Mouse (Mus musculus) forebrain, embryonic 16.5 days (tissue): ENCODE data around the gene Mapre3. TPM values are rescaled to one million over a fixed set of nuclear protein-coding genes. Genes with fewer than 3 reads are reported as not detected.

Source experiments
- ATAC-seq: fragments of 200-750 bp; cut with Nextera tagmentation; 2 replicates; pipeline ENCODE4 v1.8.0; 2017; ENCODE audit warnings: mild to moderate bottlenecking, moderate library complexity
- H3K27ac ChIP-seq: fragments of 300-500 bp; sonication (generic); 2 replicates; pipeline ENCODE4 v1.5.1; 2014; ENCODE audit warnings: low read length, control low read depth
- H3K27me3 ChIP-seq: fragments of 300-500 bp; sonication (generic); replicated peaks from 2 replicates; pipeline ENCODE4 v1.6.1; 2014; ENCODE audit warnings: low read length; ENCODE audit not compliant: control insufficient read depth, insufficient read depth
- H3K36me3 ChIP-seq: fragments of 300-500 bp; sonication (generic); 2 replicates; pipeline ENCODE4 v1.6.1; 2014; ENCODE audit not compliant: control insufficient read depth, insufficient read depth
- H3K4me1 ChIP-seq: fragments of 300-500 bp; sonication (generic); replicated peaks from 2 replicates; pipeline ENCODE4 v1.6.1; 2014; ENCODE audit warnings: low read length; ENCODE audit not compliant: control insufficient read depth, insufficient read depth
- H3K4me2 ChIP-seq: fragments of 300-500 bp; sonication (generic); 2 replicates; pipeline ENCODE4 v1.6.1; 2014; ENCODE audit warnings: mild to moderate bottlenecking, low read length, control low read depth
- H3K4me3 ChIP-seq: fragments of 300-500 bp; sonication (generic); replicated peaks from 2 replicates; pipeline ENCODE4 v1.5.1; 2014; ENCODE audit warnings: mild to moderate bottlenecking, low read length, control low read depth
- H3K9ac ChIP-seq: fragments of 300-500 bp; sonication (generic); replicated peaks from 2 replicates; pipeline ENCODE4 v1.6.1; 2014; ENCODE audit warnings: low read depth, low read length, control low read depth
- H3K9me3 ChIP-seq: fragments of 300-500 bp; sonication (generic); 2 replicates; pipeline ENCODE4 v1.6.1; 2016; ENCODE audit warnings: low read length; ENCODE audit not compliant: control insufficient read depth
- WGBS: fragments of 180-500 bp; shearing (Covaris S2); extraction: QIAGEN DNeasy Blood & Tissue Kit; methylation state at CpG from one replicate; pipeline ENCODE4 v1.1.7; 2014; 5-methylcytosine and 5-hydroxymethylcytosine counted together
- polyA plus RNA-seq: library from polyadenylated mRNA; unstranded; fragments of >200 nt; fragmentation: Nextera tagmentation; extraction: Ambion mirVana; gene quantifications from 2 replicates; pipeline ENCODE4 v1.2.1, GENCODE M21; 2015

The Mapre3 gene
- polyA plus RNA-seq, result 98.6 and 118 TPM in 2 replicates

- Histone ChIP-seq H3K9me3 (no peaks in the 10 kb centered on the region), H3K36me3 (no peaks in the 10 kb centered on the region), H3K27me3 (no peaks in the 10 kb centered on the region), H3K9ac (peak within 1 kb of the TSS; percentile 91), H3K4me2 (peak within 1 kb of the TSS; percentile 84), H3K27ac (peak within 1 kb of the TSS; percentile 89), H3K4me3 (peak within 1 kb of the TSS; percentile 81), H3K4me1 (peaks cover 28% of the 10 kb centered on the region)
- 0% methylated on average over 58 of the region's 59 CpGs for WGBS
- ATAC-seq, result peak; percentile 96
These were observed at the start of gene Mapre3 for GRCm38 (mm10) chr5:30814424-30815119. TSS of gene Mapre3 (plus strand) at chr5:30814641.

- no peaks in the 10 kb centered on the region; the same call in 1 of the 2 replicates for H3K36me3 ChIP-seq
- H3K27ac ChIP-seq, result 0 out of 2 replicates have a peak overlapping the region, but pooled peaks have one; percentile 30
- H3K9ac ChIP-seq, result no peak overlapping the region
- H3K9me3 ChIP-seq, result no peaks in the 10 kb centered on the region
- peak; percentile 19 for ATAC-seq
- WGBS, result 52% methylated on average over 12 of the region's 12 CpGs
- H3K4me3 ChIP-seq, result no peak overlapping the region
- H3K4me2 ChIP-seq, result no peak overlapping the region
- H3K4me1 ChIP-seq, result peaks cover 59% of the 10 kb centered on the region
- H3K27me3 ChIP-seq, result no peaks in the 10 kb centered on the region
These were observed 48.7 kb upstream of the Mapre3 start for GRCm38 (mm10) chr5:30765596-30766370.

GRCm38 (mm10) chr5:30768082-30768481 lies 46.4 kb upstream of the Mapre3 start:
- ATAC-seq, result peak; percentile 1; the same call in 1 of the 2 replicates
- H3K4me1 ChIP-seq, result peaks cover 57% of the 10 kb centered on the region
- no peaks in the 10 kb centered on the region for H3K9me3 ChIP-seq
- H3K27me3 ChIP-seq, result no peaks in the 10 kb centered on the region
- WGBS, result 51% methylated on average over 4 of the region's 4 CpGs
- no peak overlapping the region for H3K4me2 ChIP-seq
- H3K36me3 ChIP-seq, result no peaks in the 10 kb centered on the region; the same call in 1 of the 2 replicates
- no peak overlapping the region for H3K9ac ChIP-seq
- no peak overlapping the region for H3K4me3 ChIP-seq
- peak overlapping the region; percentile 68 for H3K27ac ChIP-seq

DNA sequence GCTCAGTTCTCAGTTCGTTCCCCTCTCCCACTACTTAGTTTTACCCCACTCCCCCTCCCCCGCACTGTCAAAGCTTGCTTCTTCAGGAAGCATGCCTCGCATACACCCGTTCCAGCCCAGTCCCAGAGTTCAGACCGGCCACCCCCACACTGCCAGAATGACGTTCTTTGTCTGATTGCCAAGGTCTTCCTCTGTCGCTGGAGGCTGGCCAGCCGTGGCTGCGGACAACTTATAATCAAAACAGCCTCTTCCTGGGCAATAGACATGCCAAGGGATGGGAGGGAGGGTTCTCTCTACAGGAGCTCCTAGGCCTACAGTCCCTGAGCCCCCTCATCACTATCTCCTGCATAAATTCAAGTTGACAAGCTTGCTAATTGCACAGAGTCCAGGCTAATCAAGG lies 45.8 kb upstream of the Mapre3 start:
- Histone ChIP-seq H3K4me3 (no peak overlapping the region), H3K36me3 (no peaks in the 10 kb centered on the region; the same call in 1 of the 2 replicates), H3K4me2 (no peak overlapping the region), H3K27ac (peak overlapping the region; percentile 68; the same call in 1 of the 2 replicates), H3K27me3 (no peaks in the 10 kb centered on the region), H3K9ac (no peak overlapping the region), H3K4me1 (peaks cover 54% of the 10 kb centered on the region), H3K9me3 (no peaks in the 10 kb centered on the region)
- 9% methylated on average over 9 of the region's 9 CpGs for WGBS
- ATAC-seq, result peak; percentile 48

DNA sequence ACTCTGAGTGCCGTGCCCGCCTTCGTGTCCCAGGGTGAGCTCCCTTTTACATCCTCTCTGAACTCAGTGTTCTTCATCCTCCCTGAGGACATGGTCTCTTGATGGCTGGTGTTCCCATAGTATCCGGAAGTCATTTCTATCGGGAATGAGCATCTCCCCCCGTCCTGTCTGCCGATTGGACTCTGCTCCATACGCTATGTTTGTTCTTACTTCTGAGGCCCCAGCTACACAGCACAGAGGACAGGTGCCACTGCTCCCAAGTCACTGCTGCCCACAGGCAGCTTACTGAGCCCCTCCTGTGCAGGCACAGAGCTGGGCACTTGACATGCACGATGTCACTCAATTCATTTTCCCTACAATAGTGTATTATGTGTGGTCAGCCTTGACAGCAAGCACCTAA lies 45.4 kb upstream of the Mapre3 start:
- WGBS, result 81% methylated on average over 9 of the region's 9 CpGs
- peaks cover 54% of the 10 kb centered on the region for H3K4me1 ChIP-seq
- H3K4me2 ChIP-seq, result no peak overlapping the region
- no peaks in the 10 kb centered on the region for H3K9me3 ChIP-seq
- H3K36me3 ChIP-seq, result no peaks in the 10 kb centered on the region; the same call in 1 of the 2 replicates
- 0 out of 2 replicates have a peak, but pooled peaks have one; percentile 5 for ATAC-seq
- no peaks in the 10 kb centered on the region for H3K27me3 ChIP-seq
- H3K4me3 ChIP-seq, result no peak overlapping the region
- no peak overlapping the region for H3K27ac ChIP-seq
- H3K9ac ChIP-seq, result no peak overlapping the region

DNA sequence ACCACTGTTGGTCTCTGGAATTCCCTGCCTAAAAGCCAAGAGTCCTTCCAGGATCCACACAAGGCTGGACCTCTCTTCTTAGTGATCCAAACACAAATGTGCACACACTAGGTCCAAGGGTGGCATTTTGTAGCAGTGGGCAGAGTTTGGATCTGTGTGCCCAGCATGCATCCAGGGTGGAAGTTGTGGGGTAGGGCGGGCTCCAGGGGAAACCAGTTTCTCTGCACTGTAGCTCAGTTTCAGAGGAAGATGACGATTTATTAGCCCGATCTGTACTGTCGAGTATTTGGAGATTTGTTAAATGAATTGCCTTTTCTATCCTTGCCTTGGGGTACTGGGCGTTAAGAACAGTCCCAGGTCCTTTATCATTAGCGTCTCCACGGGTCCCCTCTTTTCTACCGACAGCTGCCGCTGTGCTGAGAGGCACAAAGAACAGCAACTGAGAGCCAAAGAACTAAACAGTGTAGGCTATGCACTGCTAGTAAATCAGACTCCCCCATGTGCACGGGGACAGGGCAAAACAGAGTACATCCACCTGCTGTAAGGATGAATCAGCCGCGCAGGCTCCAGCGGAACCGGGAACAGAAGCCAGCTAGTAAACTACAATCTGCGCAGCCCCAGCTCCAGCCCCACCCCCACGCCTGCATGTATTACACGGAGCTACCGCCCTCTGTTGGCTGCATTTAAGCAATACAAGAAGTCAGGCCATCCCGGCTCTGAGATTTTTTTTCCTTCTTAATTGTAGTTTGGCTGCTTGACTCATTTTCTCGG lies 39.7 kb upstream of the Mapre3 start:
- Histone ChIP-seq H3K27ac (peak overlapping the region; percentile 55), H3K9ac (peak overlapping the region; percentile 30; the same call in 1 of the 2 replicates), H3K4me2 (peak overlapping the region; percentile 44), H3K9me3 (no peaks in the 10 kb centered on the region), H3K36me3 (peaks cover 15% of the 10 kb centered on the region), H3K27me3 (no peaks in the 10 kb centered on the region), H3K4me1 (peaks cover 27% of the 10 kb centered on the region), H3K4me3 (peak overlapping the region; percentile 20)
- 6% methylated on average over 20 of the region's 20 CpGs for WGBS
- peak; percentile 85 for ATAC-seq

DNA sequence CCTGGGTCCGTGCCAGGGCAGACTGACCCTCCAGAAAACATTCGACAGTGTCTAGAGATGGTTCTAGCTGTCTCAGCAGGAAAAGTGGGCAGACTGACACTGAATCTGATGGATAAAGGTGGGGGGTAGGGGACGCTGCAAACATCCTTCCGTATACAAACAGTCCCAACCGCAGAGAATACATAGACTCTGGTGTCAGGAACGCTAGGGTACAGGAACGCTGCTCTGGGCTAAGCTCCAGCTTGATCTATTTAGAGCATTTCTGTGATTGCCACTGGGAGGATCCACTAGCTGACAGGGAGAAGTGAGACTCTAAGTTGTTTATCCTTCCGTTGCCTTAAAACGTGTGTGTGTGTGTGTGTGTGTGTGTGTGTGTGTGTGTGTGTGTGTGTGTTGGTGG lies 33.7 kb upstream of the Mapre3 start:
- H3K4me1 ChIP-seq, result no peaks in the 10 kb centered on the region
- H3K27ac ChIP-seq, result no peak overlapping the region
- no peak for ATAC-seq
- H3K4me2 ChIP-seq, result no peak overlapping the region
- WGBS, result 79% methylated on average over 9 of the region's 9 CpGs
- H3K36me3 ChIP-seq, result peaks cover 50% of the 10 kb centered on the region
- no peak overlapping the region for H3K9ac ChIP-seq
- H3K4me3 ChIP-seq, result no peak overlapping the region
- H3K27me3 ChIP-seq, result no peaks in the 10 kb centered on the region
- H3K9me3 ChIP-seq, result no peaks in the 10 kb centered on the region

- 74% methylated on average over 3 of the region's 3 CpGs for WGBS
- no peaks in the 10 kb centered on the region for H3K27me3 ChIP-seq
- no peak overlapping the region for H3K4me2 ChIP-seq
- H3K4me3 ChIP-seq, result no peak overlapping the region
- no peak for ATAC-seq
- H3K4me1 ChIP-seq, result no peaks in the 10 kb centered on the region
- peaks cover 53% of the 10 kb centered on the region for H3K36me3 ChIP-seq
- H3K27ac ChIP-seq, result no peak overlapping the region
- no peak overlapping the region for H3K9ac ChIP-seq
- H3K9me3 ChIP-seq, result no peaks in the 10 kb centered on the region
These were observed 33.3 kb upstream of the Mapre3 start for GRCm38 (mm10) chr5:30781147-30781546.

GRCm38 (mm10) chr5:30787381-30787780 lies 27.1 kb upstream of the Mapre3 start:
- Histone ChIP-seq H3K27me3 (no peaks in the 10 kb centered on the region), H3K4me3 (no peak overlapping the region), H3K9ac (no peak overlapping the region), H3K4me2 (no peak overlapping the region), H3K36me3 (peaks cover 59% of the 10 kb centered on the region), H3K27ac (no peak overlapping the region), H3K4me1 (no peaks in the 10 kb centered on the region), H3K9me3 (no peaks in the 10 kb centered on the region)
- ATAC-seq, result no peak
- WGBS, result 91% methylated on average over 5 of the region's 5 CpGs
